Mouse (Mus musculus): ENCODE measurements around the gene Ccdc30. TPM values are rescaled to one million over a fixed set of nuclear protein-coding genes. Genes with fewer than 3 reads are reported as not detected.

Gene Ccdc30
- total and polyA plus RNA-seq, 3 experiments: not detected

DNA sequence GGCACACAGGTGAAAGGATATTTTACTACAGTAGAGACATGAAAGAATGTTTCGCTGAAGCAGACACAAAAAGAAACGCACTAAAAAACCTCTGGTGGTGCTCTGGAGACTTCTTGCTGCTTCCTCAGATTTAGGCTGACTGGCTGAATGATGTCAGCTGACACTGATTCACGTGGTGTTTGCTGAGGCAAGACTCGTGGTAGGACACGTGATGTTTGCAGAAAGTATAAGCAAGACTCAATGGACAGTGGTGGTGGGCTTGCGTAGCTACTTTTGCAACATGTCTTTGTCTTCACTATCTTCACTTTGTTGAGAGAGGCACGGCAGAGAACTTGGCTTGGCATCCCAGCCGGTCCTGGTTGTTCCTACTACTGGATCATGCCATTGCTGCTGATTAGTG is 112.0 kb downstream of the Ccdc30 start:
- TF ChIP-seq UBTF (IDR thresholded peaks at IDR 0.05; ENCODE audit: borderline replicate concordance, insufficient read depth, low read depth, low read length) (no peak), ZNF384 (IDR thresholded peaks at IDR 0.05; ENCODE audit: low read depth, low read length) (no peak), CHD1 (IDR thresholded peaks at IDR 0.05; ENCODE audit: low read depth, low read length) (no peak), USF1 (IDR thresholded peaks at IDR 0.05; ENCODE audit: low read depth, low read length) (no peak), ZC3H11A (IDR thresholded peaks at IDR 0.05; ENCODE audit: low read depth, low read length) (no peak), POLR2AphosphoS2 (IDR thresholded peaks at IDR 0.05; ENCODE audit: low read length) (no peak), ETS1 (IDR thresholded peaks at IDR 0.05; ENCODE audit: low read depth, low read length) (no peak), NRF1 (IDR thresholded peaks at IDR 0.05; ENCODE audit: insufficient read depth, low read depth, low read length, poor library complexity, severe bottlenecking) (no peak), MXI1 (IDR thresholded peaks at IDR 0.05; ENCODE audit: low read depth, low read length) (no peak), TBP (IDR thresholded peaks at IDR 0.05; ENCODE audit: low read depth, low read length) (no peak), SMC3 (IDR thresholded peaks at IDR 0.05; ENCODE audit: low read depth, low read length) (no peak), MAFK (IDR thresholded peaks at IDR 0.05; ENCODE audit: borderline replicate concordance, low read depth, low read length) (no peak), MAZ (IDR thresholded peaks at IDR 0.05; ENCODE audit: low read depth, low read length) (no peak), MYB (IDR thresholded peaks at IDR 0.05; ENCODE audit: low read depth, low read length) (no peak)
- Histone ChIP-seq H3K79me2 (ENCODE audit: control insufficient read depth, insufficient read depth, low read length, poor library complexity) (no peaks in the 10 kb centered on the region), H3K27ac (ENCODE audit: control insufficient read depth, low read depth, low read length) (no peak overlapping the region), H3K9ac (ENCODE audit: control insufficient read depth, low read depth, low read length, poor library complexity, severe bottlenecking) (no peak overlapping the region), H3K4me3 (ENCODE audit: control insufficient read depth in 1 of 2, insufficient read depth in 1 of 2, low read depth in 2 of 2, low read length in 2 of 2) (no peak overlapping the region), H3K9me3 (replicated peaks; ENCODE audit: insufficient read depth, low read length) (no peaks in the 10 kb centered on the region), H3K4me1 (ENCODE audit: control insufficient read depth in 1 of 2, insufficient read depth in 2 of 2, low read length in 2 of 2) (no peaks in the 10 kb centered on the region), H3K27me3 (ENCODE audit: control insufficient read depth in 1 of 2, insufficient read depth in 2 of 2, low read length in 2 of 2) (no peaks in the 10 kb centered on the region), H3K36me3 (ENCODE audit: control insufficient read depth in 1 of 2, insufficient read depth in 2 of 2, low read length in 2 of 2) (no peaks in the 10 kb centered on the region)
- no peak for DNase-seq (ENCODE audit: low read depth, low spot score)

DNA sequence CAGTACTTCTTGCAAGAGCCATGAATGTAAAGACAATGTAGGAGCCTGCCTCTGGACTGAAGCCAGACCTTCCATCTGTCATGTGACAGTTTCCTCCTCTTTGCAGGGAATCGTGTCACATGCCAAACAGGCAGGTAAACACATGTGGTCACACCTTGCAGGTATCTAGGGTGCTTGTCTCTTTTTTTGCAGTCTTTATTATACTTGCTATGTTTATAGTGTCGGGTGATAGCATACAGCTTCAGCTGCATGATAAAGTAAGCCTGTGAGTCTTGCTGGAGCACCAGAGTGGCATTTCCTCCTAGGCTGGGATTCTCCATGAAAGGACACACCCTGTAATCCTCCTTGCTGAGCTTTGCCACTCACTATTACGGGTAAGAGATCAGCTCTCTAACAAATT is 113.5 kb downstream of the Ccdc30 start:
- Histone ChIP-seq H3K9me3 (replicated peaks; ENCODE audit: insufficient read depth, low read length) (no peaks in the 10 kb centered on the region), H3K4me1 (ENCODE audit: control insufficient read depth in 1 of 2, insufficient read depth in 2 of 2, low read length in 2 of 2) (no peaks in the 10 kb centered on the region), H3K27me3 (ENCODE audit: control insufficient read depth in 1 of 2, insufficient read depth in 2 of 2, low read length in 2 of 2) (no peaks in the 10 kb centered on the region), H3K36me3 (ENCODE audit: control insufficient read depth in 1 of 2, insufficient read depth in 2 of 2, low read length in 2 of 2) (no peaks in the 10 kb centered on the region), H3K27ac (ENCODE audit: control insufficient read depth, low read depth, low read length) (no peak overlapping the region), H3K4me3 (ENCODE audit: control insufficient read depth in 1 of 2, insufficient read depth in 1 of 2, low read depth in 2 of 2, low read length in 2 of 2) (no peak overlapping the region), H3K79me2 (ENCODE audit: control insufficient read depth, insufficient read depth, low read length, poor library complexity) (no peaks in the 10 kb centered on the region), H3K9ac (ENCODE audit: control insufficient read depth, low read depth, low read length, poor library complexity, severe bottlenecking) (no peak overlapping the region)
- DNase-seq (ENCODE audit: low read depth, low spot score): no peak
- TF ChIP-seq ELF1 (IDR thresholded peaks at IDR 0.05; ENCODE audit: low read depth, low read length) (no peak), SIN3A (IDR thresholded peaks at IDR 0.05; ENCODE audit: low read length) (no peak), GATA1 (IDR thresholded peaks at IDR 0.05; ENCODE audit: low read depth, low read length) (no peak), MYC (IDR thresholded peaks at IDR 0.05; ENCODE audit: low read depth, low read length) (no peak), ZNF384 (IDR thresholded peaks at IDR 0.05; ENCODE audit: low read depth, low read length) (no peak), TCF12 (IDR thresholded peaks at IDR 0.05; ENCODE audit: low read depth, low read length) (no peak), RAD21 (IDR thresholded peaks at IDR 0.05; ENCODE audit: low read depth, low read length) (no peak)
